Mouse (Mus musculus) testis, adult 2 months (tissue): ENCODE measurements around the gene Dock1. TPM values are rescaled to one million over a fixed set of nuclear protein-coding genes. Genes with fewer than 3 reads are reported as not detected.

Source experiments
- H3K27ac ChIP-seq: fragments of 200-500 bp; 2 replicates; pipeline ENCODE4 v1.5.1; 2012; ENCODE audit warnings: low read depth, low read length; ENCODE audit not compliant: control insufficient read depth, insufficient read depth
- H3K27me3 ChIP-seq: fragments of 200-500 bp; 2 replicates; pipeline ENCODE4 v1.6.1; 2012; ENCODE audit warnings: mild to moderate bottlenecking, low read length, moderate library complexity; ENCODE audit not compliant: control insufficient read depth, insufficient read depth
- H3K36me3 ChIP-seq: fragments of 200-500 bp; 2 replicates; pipeline ENCODE4 v1.6.1; 2012; ENCODE audit warnings: mild to moderate bottlenecking, low read length; ENCODE audit not compliant: control insufficient read depth, insufficient read depth
- H3K4me1 ChIP-seq: fragments of 200-500 bp; 2 replicates; pipeline ENCODE4 v1.6.1; 2012; ENCODE audit warnings: low read length; ENCODE audit not compliant: control insufficient read depth, insufficient read depth
- H3K4me3 ChIP-seq: fragments of 200-500 bp; 2 replicates; pipeline ENCODE4 v1.5.1; 2012; ENCODE audit warnings: low read depth, mild to moderate bottlenecking, low read length, moderate library complexity, mixed read lengths; ENCODE audit not compliant: control insufficient read depth
- CTCF ChIP-seq: fragments of 200-500 bp; IDR thresholded peaks from 2 replicates; pipeline ENCODE4 v1.5.1; 2012; ENCODE audit warnings: low read depth, mild to moderate bottlenecking, inconsistent platforms, low read length, moderate library complexity; ENCODE audit not compliant: control insufficient read depth, insufficient read depth, insufficient replicate concordance
- POLR2A ChIP-seq: fragments of 200-500 bp; IDR thresholded peaks from 2 replicates; pipeline ENCODE4 v1.6.1; 2012; ENCODE audit warnings: low read depth, mild to moderate bottlenecking, inconsistent platforms, low read length, moderate library complexity; ENCODE audit not compliant: control insufficient read depth
- polyA plus RNA-seq: library from polyadenylated mRNA; depleted of rRNA; stranded (reverse); fragments of >200 nt; gene quantifications from 2 replicates; pipeline ENCODE4 v1.2.3, GENCODE M21; 2012

The Dock1 gene
- polyA plus RNA-seq, 1 experiment: 2.2 TPM

GRCm38 (mm10) chr7:134806799-134807198 is 136.3 kb downstream of the Dock1 start:
- no peak for TF ChIP-seq POLR2A
- TF ChIP-seq CTCF: no peak
- Histone ChIP-seq H3K4me1 (no peaks in the 10 kb centered on the region), H3K36me3 (no peaks in the 10 kb centered on the region), H3K4me3 (no peak overlapping the region), H3K27me3 (no peaks in the 10 kb centered on the region), H3K27ac (no peak overlapping the region)

- Histone ChIP-seq H3K36me3 (no peaks in the 10 kb centered on the region), H3K27me3 (no peaks in the 10 kb centered on the region), H3K4me1 (no peaks in the 10 kb centered on the region), H3K27ac (no peak overlapping the region), H3K4me3 (no peak overlapping the region)
- TF ChIP-seq POLR2A: no peak
- TF ChIP-seq CTCF: no peak
Observed at GRCm38 (mm10) chr7:134808406-134808805, 138.0 kb downstream of the Dock1 start.

GRCm38 (mm10) chr7:134809241-134809975 is 139.0 kb downstream of the Dock1 start:
- no peak for TF ChIP-seq POLR2A
- no peaks in the 10 kb centered on the region for H3K27me3 ChIP-seq
- H3K36me3 ChIP-seq: no peaks in the 10 kb centered on the region
- no peak overlapping the region for H3K27ac ChIP-seq
- H3K4me3 ChIP-seq: no peak overlapping the region
- no peaks in the 10 kb centered on the region for H3K4me1 ChIP-seq

- TF ChIP-seq CTCF (no peak), POLR2A (no peak)
- Histone ChIP-seq H3K27ac (no peak overlapping the region), H3K36me3 (no peaks in the 10 kb centered on the region), H3K4me3 (no peak overlapping the region), H3K4me1 (no peaks in the 10 kb centered on the region), H3K27me3 (no peaks in the 10 kb centered on the region)
Observed at GRCm38 (mm10) chr7:134818471-134818870, 148.0 kb downstream of the Dock1 start.

- Histone ChIP-seq H3K27me3 (no peaks in the 10 kb centered on the region), H3K4me3 (no peak overlapping the region), H3K27ac (no peak overlapping the region), H3K36me3 (no peaks in the 10 kb centered on the region), H3K4me1 (no peaks in the 10 kb centered on the region)
- TF ChIP-seq CTCF (no peak), POLR2A (no peak)
Observed at GRCm38 (mm10) chr7:134821264-134821663, 150.8 kb downstream of the Dock1 start.

- no peak overlapping the region for H3K4me3 ChIP-seq
- TF ChIP-seq POLR2A (no peak), CTCF (no peak)
- H3K36me3 ChIP-seq: no peaks in the 10 kb centered on the region
Observed at GRCm38 (mm10) chr7:134822006-134822405, 151.6 kb downstream of the Dock1 start.

GRCm38 (mm10) chr7:134823891-134824290 is 153.4 kb downstream of the Dock1 start:
- TF ChIP-seq POLR2A: no peak
- TF ChIP-seq CTCF: no peak
- H3K27me3 ChIP-seq: no peaks in the 10 kb centered on the region
- no peak overlapping the region for H3K4me3 ChIP-seq
- no peaks in the 10 kb centered on the region for H3K36me3 ChIP-seq
- no peaks in the 10 kb centered on the region for H3K4me1 ChIP-seq
- no peak overlapping the region for H3K27ac ChIP-seq

More at GRCm38 (mm10) chr7:134822006-134822405, 151.6 kb downstream of the Dock1 start:
- Histone ChIP-seq H3K4me1 (no peaks in the 10 kb centered on the region), H3K27me3 (no peaks in the 10 kb centered on the region), H3K27ac (no peak overlapping the region)
